9 mouse cellular contexts compared by ENCODE assay signal in genomic region chr1:170478791-170479457, GRCm38 (mm10).
DNase-seq lines count a peak whose midpoint lies in the region; ATAC-seq and TF ChIP-seq lines count a peak whose summit lies in the region.
"Had no signal": no experiment of that assay in that cellular context is flagged by ENCODE, and none has a peak within 500 bp of the region (broad histone marks: within the 10 kb centered on the region; RNA-seq: fewer than 3 reads in every experiment).

No protein-coding gene starts in this region.

- WGBS in hindbrain, embryonic 13.5 days: 54% methylated on average over 4 of the region's 4 CpGs
- WGBS in hindbrain, embryonic 11.5 days: 58% methylated on average over 4 of the region's 4 CpGs
- 56% methylated on average over 4 of the region's 4 CpGs for WGBS in midbrain, embryonic 12.5 days
- 61% methylated on average over 4 of the region's 4 CpGs for WGBS in midbrain, embryonic 16.5 days
- WGBS in large intestine, adult 2 months: 24% methylated on average over 4 of the region's 4 CpGs
- WGBS in stomach, postnatal 0 days: 48% methylated on average over 4 of the region's 4 CpGs

- no peaks in the 10 kb centered on the region for H3K27me3 ChIP-seq in hindbrain, embryonic 13.5 days
- no peaks in the 10 kb centered on the region for H3K27me3 ChIP-seq in hindbrain, embryonic 11.5 days (ENCODE audit: control insufficient read depth, insufficient read depth, low read length)
- peaks cover 17% of the 10 kb centered on the region; the same call in 1 of the 2 replicates for H3K27me3 ChIP-seq in midbrain, embryonic 12.5 days
- no peaks in the 10 kb centered on the region for H3K27me3 ChIP-seq in midbrain, embryonic 16.5 days (ENCODE audit: control insufficient read depth, insufficient read depth, low read depth, low read length)
- no peaks in the 10 kb centered on the region for H3K27me3 ChIP-seq in stomach, postnatal 0 days (ENCODE audit: control insufficient read depth, insufficient read depth, low read length)

- DNase-seq in hindbrain, embryonic 11.5 days (ENCODE audit: low spot score): no peak
- peak; percentile 55 for DNase-seq in large intestine, adult 2 months (ENCODE audit: low read depth, low spot score)
- DNase-seq in stomach, postnatal 0 days (ENCODE audit: low spot score): no peak
- DNase-seq in thymus, postnatal 14 days: no peak
- no peak for DNase-seq in layer of hippocampus, adult 8-10 months (ENCODE audit: low spot score in 2 of 2)
- DNase-seq: adrenal gland, adult 8-10 months had no signal

- H3K9me3 ChIP-seq in hindbrain, embryonic 13.5 days: no peaks in the 10 kb centered on the region
- no peaks in the 10 kb centered on the region for H3K9me3 ChIP-seq in hindbrain, embryonic 11.5 days (ENCODE audit: control insufficient read depth, low read length)
- H3K9me3 ChIP-seq in midbrain, embryonic 12.5 days: no peaks in the 10 kb centered on the region
- H3K9me3 ChIP-seq in midbrain, embryonic 16.5 days (replicated peaks; ENCODE audit: control insufficient read depth, low read length, poor library complexity, severe bottlenecking): no peaks in the 10 kb centered on the region
- no peaks in the 10 kb centered on the region for H3K9me3 ChIP-seq in stomach, postnatal 0 days (ENCODE audit: control insufficient read depth, low read length)

- H3K9ac ChIP-seq in hindbrain, embryonic 13.5 days: no peak overlapping the region
- H3K9ac ChIP-seq in hindbrain, embryonic 11.5 days (ENCODE audit: low read depth, low read length): no peak overlapping the region
- no peak overlapping the region for H3K9ac ChIP-seq in midbrain, embryonic 12.5 days (replicated peaks)
- H3K9ac ChIP-seq in midbrain, embryonic 16.5 days (ENCODE audit: low read depth, low read length): no peak overlapping the region
- H3K9ac ChIP-seq in stomach, postnatal 0 days (ENCODE audit: low read length): no peak overlapping the region

- 0 out of 2 replicates have a peak overlapping the region, but pooled peaks have one; percentile 63 for H3K27ac ChIP-seq in hindbrain, embryonic 13.5 days
- H3K27ac ChIP-seq in hindbrain, embryonic 11.5 days (ENCODE audit: low read depth, low read length): no peak overlapping the region
- H3K27ac ChIP-seq in midbrain, embryonic 12.5 days (replicated peaks): peak overlapping the region; percentile 73
- H3K27ac ChIP-seq in midbrain, embryonic 16.5 days (ENCODE audit: low read length): no peak overlapping the region
- H3K27ac ChIP-seq in stomach, postnatal 0 days (replicated peaks): peak overlapping the region; percentile 78

- TF ChIP-seq CTCF in stomach, postnatal 0 days (IDR thresholded peaks at IDR 0.05; ENCODE audit: low read depth): no peak

- H3K4me3 ChIP-seq in hindbrain, embryonic 13.5 days: no peak overlapping the region
- H3K4me3 ChIP-seq in hindbrain, embryonic 11.5 days (ENCODE audit: low read depth, low read length): no peak overlapping the region
- no peak overlapping the region for H3K4me3 ChIP-seq in midbrain, embryonic 12.5 days
- H3K4me3 ChIP-seq in midbrain, embryonic 16.5 days (ENCODE audit: low read depth, low read length): no peak overlapping the region
- no peak overlapping the region for H3K4me3 ChIP-seq in stomach, postnatal 0 days (ENCODE audit: low read depth, low read length)

- no peaks in the 10 kb centered on the region for H3K36me3 ChIP-seq in hindbrain, embryonic 13.5 days
- H3K36me3 ChIP-seq in hindbrain, embryonic 11.5 days (ENCODE audit: control insufficient read depth, insufficient read depth, low read length): no peaks in the 10 kb centered on the region
- no peaks in the 10 kb centered on the region for H3K36me3 ChIP-seq in midbrain, embryonic 12.5 days
- no peaks in the 10 kb centered on the region for H3K36me3 ChIP-seq in midbrain, embryonic 16.5 days (ENCODE audit: control insufficient read depth, insufficient read depth, low read length)
- no peaks in the 10 kb centered on the region for H3K36me3 ChIP-seq in stomach, postnatal 0 days (ENCODE audit: control insufficient read depth, insufficient read depth, low read length)

- H3K4me1 ChIP-seq in hindbrain, embryonic 13.5 days (replicated peaks): peaks cover 31% of the 10 kb centered on the region
- peaks cover 6% of the 10 kb centered on the region for H3K4me1 ChIP-seq in hindbrain, embryonic 11.5 days (replicated peaks; ENCODE audit: control insufficient read depth, insufficient read depth, low read length)
- H3K4me1 ChIP-seq in midbrain, embryonic 12.5 days: peaks cover 40% of the 10 kb centered on the region
- peaks cover 16% of the 10 kb centered on the region for H3K4me1 ChIP-seq in midbrain, embryonic 16.5 days (ENCODE audit: control insufficient read depth, insufficient read depth, low read length)
- peaks cover 7% of the 10 kb centered on the region; the same call in 1 of the 2 replicates for H3K4me1 ChIP-seq in stomach, postnatal 0 days (replicated peaks; ENCODE audit: control insufficient read depth, insufficient read depth)

- no peak overlapping the region for H3K4me2 ChIP-seq in hindbrain, embryonic 13.5 days
- H3K4me2 ChIP-seq in hindbrain, embryonic 11.5 days (replicated peaks; ENCODE audit: low read depth, low read length): no peak overlapping the region
- H3K4me2 ChIP-seq in midbrain, embryonic 12.5 days (replicated peaks): no peak overlapping the region
- H3K4me2 ChIP-seq in midbrain, embryonic 16.5 days (ENCODE audit: low read length): no peak overlapping the region
- H3K4me2 ChIP-seq in stomach, postnatal 0 days (replicated peaks; ENCODE audit: low read depth): no peak overlapping the region

- TF ChIP-seq EP300 in stomach, postnatal 0 days (optimal IDR thresholded peaks at IDR 0.05): no peak

- ATAC-seq in hindbrain, embryonic 13.5 days (ENCODE audit: low FRiP score): no peak
- ATAC-seq in hindbrain, embryonic 11.5 days (ENCODE audit: low FRiP score): no peak
- no peak for ATAC-seq in midbrain, embryonic 12.5 days (ENCODE audit: low FRiP score, low read depth)
- no peak for ATAC-seq in midbrain, embryonic 16.5 days
- peak; percentile 83 for ATAC-seq in stomach, postnatal 0 days (ENCODE audit: low FRiP score, low TSS enrichment)

Comparison
In these comparisons a context has a peak if more than half of its experiments do, and no peak if none do; other contexts are left out.
1. H3K27ac ChIP-seq: peak in hindbrain, embryonic 13.5 days (single experiment), midbrain, embryonic 12.5 days (single experiment) and stomach, postnatal 0 days (single experiment); none in hindbrain, embryonic 11.5 days (single experiment) and midbrain, embryonic 16.5 days (single experiment).